Mouse (Mus musculus) neutrophil, adult 5-6 weeks (primary cell): ENCODE results near the gene Daw1. TPM values are rescaled to one million over a fixed set of nuclear protein-coding genes. Genes with fewer than 3 reads are reported as not detected.

Experiments
- ATAC-seq: fragments of 151-379, 151-347 bp; 2 replicates; pipeline ENCODE4 v1.8.0; 2017; ENCODE audit warnings: mild to moderate bottlenecking, moderate TSS enrichment; ENCODE audit not compliant: insufficient number of reproducible peaks, poor library complexity, low FRiP score, severe bottlenecking; ENCODE audit errors: extremely low read depth
- total RNA-seq: library from RNA; stranded (forward); fragments of 200-1000 nt; gene quantifications from 2 replicates; pipeline ENCODE4 v1.2.3, GENCODE M21; 2017

The Daw1 gene
- total RNA-seq, 1 experiment from 2014 or later = not detected

GRCm38 (mm10) chr1:83175985-83176384 is 16.4 kb downstream of the Daw1 start:
- ATAC-seq = no peak

- ATAC-seq = no peak
Measured at GRCm38 (mm10) chr1:83179531-83179930, 20.0 kb downstream of the Daw1 start.

- ATAC-seq = no peak
Measured at GRCm38 (mm10) chr1:83181418-83181817, 21.9 kb downstream of the Daw1 start.

- no peak for ATAC-seq
Measured at GRCm38 (mm10) chr1:83187154-83187553, 27.6 kb downstream of the Daw1 start.

DNA sequence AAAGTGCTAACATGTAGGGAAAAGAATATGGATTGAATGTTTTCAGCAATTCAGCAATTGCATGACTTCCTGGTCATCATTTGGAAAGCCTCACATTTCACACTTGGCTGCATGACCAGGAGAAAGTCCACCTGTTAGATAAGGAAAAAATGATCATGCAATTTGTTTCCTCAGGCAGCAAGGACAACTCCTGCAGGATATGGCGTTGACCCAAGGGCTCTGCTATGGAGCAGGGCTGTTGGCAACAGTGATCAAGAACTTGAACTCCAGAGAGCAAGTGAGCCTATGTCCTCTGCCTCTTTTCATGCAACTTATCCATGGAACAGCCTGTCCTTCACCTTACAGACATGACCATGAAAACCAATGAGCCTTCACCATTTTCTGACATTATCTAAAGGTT is 50.4 kb downstream of the Daw1 start:
- no peak for ATAC-seq

DNA sequence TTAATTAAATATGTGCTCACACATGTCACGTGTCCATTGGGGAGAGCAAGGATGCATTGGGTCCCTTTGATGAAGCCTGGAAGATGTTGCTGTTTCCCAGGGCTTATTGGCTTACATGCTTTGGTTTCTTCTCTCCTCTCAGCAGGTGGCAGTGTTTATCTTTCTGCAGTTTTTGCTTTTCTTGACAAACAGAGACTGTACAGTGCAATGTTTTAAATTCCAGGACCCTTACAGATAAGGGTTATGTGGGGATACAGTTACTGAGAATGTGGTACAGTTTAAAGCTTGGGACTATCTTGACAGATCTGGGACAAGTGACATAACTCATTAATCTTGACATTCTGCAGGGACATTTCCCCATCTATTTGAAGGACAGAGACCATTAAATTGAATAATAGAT is 58.7 kb downstream of the Daw1 start:
- ATAC-seq = no peak

- ATAC-seq = no peak
Measured at GRCm38 (mm10) chr1:83223072-83223471, 63.5 kb downstream of the Daw1 start.

- no peak for ATAC-seq
Measured at GRCm38 (mm10) chr1:83224423-83224960, 64.9 kb downstream of the Daw1 start.

GRCm38 (mm10) chr1:83227946-83228345 is 68.4 kb downstream of the Daw1 start:
- ATAC-seq = no peak

- no peak for ATAC-seq
Measured at GRCm38 (mm10) chr1:83248235-83248746, 88.7 kb downstream of the Daw1 start.

DNA sequence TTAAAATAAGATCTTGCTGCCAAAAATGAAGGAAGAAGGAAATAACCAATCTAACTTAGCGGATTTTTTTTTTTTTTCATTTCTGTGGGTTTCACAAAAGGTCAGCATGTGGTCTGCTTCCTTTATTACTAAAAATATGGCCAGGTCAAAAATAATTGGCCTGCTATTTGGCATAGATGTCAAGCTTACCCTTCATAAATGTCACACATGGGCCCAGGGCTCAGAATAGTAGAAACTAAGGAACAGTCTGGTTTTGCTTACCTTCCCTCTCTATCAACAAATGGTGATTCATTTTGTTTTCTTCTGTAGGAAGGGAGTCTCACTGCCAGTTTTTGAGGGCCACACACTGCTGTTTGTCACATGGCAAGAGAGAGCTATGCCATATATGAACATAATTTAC is 92.2 kb downstream of the Daw1 start:
- ATAC-seq = no peak

Other genes with a start within 250 kb of the Daw1 start
- not detected in 2 replicates for gene A030005L19Rik, start 246.4 kb upstream of the Daw1 start, total RNA-seq
- not detected in 2 replicates for gene A030014E15Rik, start 234.8 kb upstream of the Daw1 start, total RNA-seq
- not detected in 2 replicates for gene Gm6217, start 228.4 kb upstream of the Daw1 start, total RNA-seq
- not detected in 2 replicates for gene A030003K21Rik, start 216.4 kb upstream of the Daw1 start, total RNA-seq
- gene Gm7544, start 203.7 kb upstream of the Daw1 start, total RNA-seq = not detected in 2 replicates
- gene Gm47955, start 199.5 kb upstream of the Daw1 start, total RNA-seq = not detected in 2 replicates
- gene Gm47959, start 159.2 kb upstream of the Daw1 start, total RNA-seq = not detected in 2 replicates
- gene Slc19a3, start 121.3 kb upstream of the Daw1 start, total RNA-seq = not detected in 2 replicates
- not detected in 2 replicates for gene Krtap28-10, start 117.3 kb upstream of the Daw1 start, total RNA-seq
- not detected in 2 replicates for gene Gm47969, start 114.8 kb upstream of the Daw1 start, total RNA-seq
- not detected in 2 replicates for gene A030005K14Rik, start 100.4 kb upstream of the Daw1 start, total RNA-seq
- gene Krtap28-13, start 98.8 kb upstream of the Daw1 start, total RNA-seq = not detected in 2 replicates
- not detected in 2 replicates for gene Ccl20, start 43.0 kb upstream of the Daw1 start, total RNA-seq
- gene Sphkap, start 248.4 kb downstream of the Daw1 start, total RNA-seq = not detected in 2 replicates